Mouse (Mus musculus) kidney, postnatal 4 days (tissue): ENCODE measurements around the gene Mycbp.
A peak's percentile ranks its signal among the peaks of the same experiment; 100 is the strongest.

Source experiments
- DNase-seq, 2 experiments: peaks; one replicate each; pipeline ENCODE4 v3.0.0; 2021; ENCODE audit warnings: mixed read lengths in 2 of 2

Gene Mycbp

DNA sequence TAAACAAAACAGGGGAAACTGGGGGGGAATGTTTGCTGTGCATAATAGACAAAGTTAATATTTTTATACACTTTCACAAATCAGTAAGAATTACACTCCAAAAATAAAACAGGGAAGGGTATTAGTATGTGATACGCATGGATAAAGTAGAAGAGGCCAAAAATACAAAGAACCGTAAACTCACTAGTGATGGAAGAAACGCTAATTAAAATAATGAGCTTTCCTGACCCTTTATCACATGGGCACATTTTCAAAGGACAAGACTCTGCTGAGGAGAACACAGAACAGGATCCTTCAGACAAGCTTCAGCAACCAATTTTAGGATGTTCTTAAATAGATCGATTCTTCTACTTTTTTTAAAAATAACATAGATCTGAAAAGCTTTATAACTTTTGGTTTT lies 42.1 kb downstream of the Mycbp start:
- DNase-seq: no peak

DNA sequence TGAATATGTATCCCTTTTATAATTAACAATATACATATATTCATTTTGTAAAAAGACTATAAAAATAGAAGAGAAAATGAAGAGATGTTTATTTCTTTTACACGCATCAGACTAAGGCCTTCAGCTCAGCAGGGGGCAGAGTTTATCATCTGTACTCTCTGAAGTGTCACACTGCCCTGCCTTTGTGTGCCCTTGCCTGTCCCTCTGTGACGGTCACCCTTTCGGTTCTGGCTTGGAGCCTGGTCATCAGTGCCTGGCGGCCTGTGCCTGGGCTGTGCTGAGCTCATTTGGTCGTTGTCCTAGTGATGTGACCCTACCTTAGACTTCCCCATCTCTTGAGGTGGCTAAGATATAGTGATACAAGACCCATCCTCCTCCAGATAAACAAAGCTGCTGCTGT lies 42.5 kb downstream of the Mycbp start:
- DNase-seq: no peak

DNA sequence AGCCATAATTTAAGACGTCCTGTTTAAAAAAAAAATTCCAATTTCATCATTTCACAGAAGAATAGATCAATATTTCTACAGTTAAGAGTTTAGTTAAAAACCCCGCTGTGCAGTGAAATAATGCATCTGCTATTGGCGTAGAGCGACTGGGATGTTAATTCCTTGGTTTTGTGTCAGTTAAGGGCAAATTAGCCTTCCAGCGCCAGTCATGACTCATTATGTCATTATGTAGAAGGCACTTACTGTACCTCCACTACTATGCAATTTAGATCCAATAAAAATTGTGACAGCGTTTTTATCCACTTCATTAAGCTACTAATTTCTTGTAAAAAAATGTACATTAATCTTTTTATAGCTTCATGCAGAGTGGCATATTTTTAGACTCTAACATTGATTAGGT lies 44.3 kb downstream of the Mycbp start:
- DNase-seq: no peak

DNA sequence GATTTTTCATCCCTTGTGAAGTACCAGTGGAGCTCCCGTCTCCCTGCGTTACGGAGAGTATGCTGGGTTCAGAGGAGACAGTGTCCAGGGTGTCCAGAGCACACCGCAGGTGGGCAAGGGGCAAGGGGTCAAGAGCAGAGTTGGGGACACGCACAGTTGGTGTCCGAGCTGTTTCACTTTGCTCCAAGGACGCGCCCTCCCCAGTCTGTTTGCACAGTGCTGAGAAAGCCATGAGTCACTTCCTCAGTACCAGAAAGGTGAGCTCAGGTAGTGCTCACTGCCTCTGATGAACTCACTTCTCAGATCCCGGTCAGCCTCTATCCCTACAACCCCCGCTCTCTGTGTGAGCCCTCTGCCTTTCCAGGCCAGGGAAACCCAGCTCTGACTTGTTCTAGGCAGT lies 45.0 kb downstream of the Mycbp start:
- no peak for DNase-seq

DNA sequence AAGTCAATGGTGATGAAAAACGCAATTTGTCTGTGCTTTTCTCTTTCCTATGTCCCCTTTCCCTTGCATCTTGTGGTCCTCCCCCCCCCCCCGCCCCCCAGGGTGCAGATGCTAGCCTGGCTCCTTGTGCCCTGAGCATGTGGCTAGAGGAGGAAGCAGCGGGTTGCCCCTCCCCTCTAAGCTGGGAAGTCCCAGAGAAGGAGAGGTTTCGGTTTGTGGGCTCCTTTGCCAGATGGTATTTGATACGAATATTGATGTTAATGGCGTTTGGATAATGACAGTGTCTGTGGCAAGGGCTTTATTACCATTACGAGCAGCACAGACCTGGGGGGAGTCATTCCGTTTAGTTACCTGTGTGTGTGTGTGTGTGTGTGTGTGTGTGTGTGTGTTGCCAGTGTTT lies 47.4 kb downstream of the Mycbp start:
- DNase-seq: no peak

DNA sequence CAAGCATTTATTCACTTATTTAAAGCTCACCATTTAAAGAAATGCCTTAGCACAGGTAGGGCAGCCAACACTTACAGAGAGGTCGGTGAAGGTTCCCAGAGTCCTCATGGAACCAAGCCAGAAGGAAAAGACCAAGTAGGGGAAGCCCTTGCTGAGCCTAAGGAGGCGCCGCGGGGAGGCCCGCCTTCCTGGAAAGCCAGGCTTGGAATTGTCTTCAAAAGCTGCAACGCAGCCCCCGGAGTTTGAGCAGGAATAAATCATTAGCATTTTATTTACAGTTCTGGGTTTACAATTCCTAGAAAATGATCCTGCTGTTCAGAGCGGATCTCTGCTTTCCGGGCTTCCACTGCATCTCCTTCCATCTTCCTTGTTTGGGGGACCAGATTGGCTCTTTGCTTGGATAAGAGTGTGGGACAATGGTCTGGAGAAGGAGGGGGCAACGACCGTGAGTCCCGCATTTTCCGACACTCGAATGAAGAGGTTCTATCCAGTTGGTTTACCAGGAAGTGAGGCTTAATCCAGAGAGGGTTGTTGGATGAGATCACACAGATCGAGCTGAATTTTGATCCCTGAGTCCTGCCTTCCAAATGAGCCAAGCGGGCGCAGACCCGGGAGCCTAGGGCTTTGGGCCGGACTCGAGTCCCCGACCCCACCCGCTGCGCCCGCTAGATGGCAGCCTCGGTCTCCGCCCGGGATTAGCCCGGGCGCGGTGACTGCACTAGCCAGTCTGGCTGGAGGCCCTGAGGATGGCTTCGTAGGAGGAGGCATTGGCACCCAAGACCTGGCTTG lies 52.3 kb downstream of the Mycbp start:
- DNase-seq: peak; percentile 88 to 90

DNA sequence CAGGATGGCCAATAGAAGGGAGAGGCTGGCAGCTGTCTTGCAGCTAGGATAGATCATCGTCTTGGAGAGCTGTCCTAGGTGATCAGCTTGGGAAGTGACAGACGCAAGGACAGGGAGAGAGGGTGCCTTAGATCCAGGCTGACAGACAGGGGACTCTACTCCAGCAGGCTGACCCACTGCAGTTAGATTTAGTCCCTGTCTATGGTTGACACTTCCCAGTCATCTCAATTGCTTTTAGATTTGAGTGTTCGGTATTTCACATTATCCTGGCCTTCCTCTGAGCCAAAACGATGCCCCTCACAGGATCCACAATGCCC lies 52.8 kb downstream of the Mycbp start:
- DNase-seq: no peak

DNA sequence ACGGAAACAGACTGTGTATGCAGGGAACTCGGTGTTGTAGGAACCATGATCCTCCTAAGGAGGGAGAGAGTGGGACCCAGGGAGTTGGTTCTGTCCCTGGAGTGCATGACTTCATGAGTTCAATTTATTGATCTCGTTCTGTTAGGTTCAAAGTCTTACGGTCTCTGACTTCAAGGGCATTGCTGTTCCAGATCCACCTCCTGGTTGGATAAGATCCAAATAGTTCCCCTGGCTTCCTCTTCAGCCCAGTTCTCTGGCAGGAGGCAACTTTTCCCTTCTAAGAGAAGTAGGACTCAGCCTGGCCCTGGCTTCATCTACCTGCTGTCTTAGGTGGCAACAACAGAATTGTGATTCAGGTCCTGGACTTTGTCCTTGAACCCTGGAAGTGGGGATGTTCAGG lies 53.3 kb downstream of the Mycbp start:
- no peak for DNase-seq

DNA sequence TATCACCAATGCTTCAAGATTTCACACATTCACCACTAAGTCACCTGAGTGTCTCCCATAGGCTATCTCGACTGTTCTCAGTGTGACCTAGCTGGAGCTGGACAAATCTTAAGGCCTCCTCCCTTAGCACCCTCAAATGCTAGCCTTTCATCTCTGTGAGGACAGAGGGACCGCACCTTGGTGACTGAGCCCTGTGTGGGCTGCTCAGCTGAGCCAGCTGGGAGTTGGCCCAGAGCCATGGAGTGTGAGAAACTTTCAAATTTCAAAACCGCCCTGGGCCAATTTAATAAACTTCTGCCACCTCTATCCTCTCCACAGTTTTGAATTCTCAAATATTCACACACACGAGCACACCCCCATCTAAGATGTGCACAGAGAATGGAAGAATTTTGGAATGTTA lies 56.3 kb downstream of the Mycbp start:
- peak; percentile 15 to 20 for DNase-seq
